Mouse (Mus musculus): Measurements from ENCODE around the gene Clec4b1. TPM values are rescaled to one million over a fixed set of nuclear protein-coding genes. Genes with fewer than 3 reads are reported as not detected.
A peak's percentile ranks its signal among the peaks of the same experiment; 100 is the strongest.
"Not testable (repeated sequence)": the region's sequence is repeated elsewhere in the genome, so short reads cannot be mapped to it uniquely, and the experiment has no call there.

Clec4b1 gene
- total RNA-seq (2015), result 0.74 and 1.1 TPM in 2 replicates
- 2.4 and 3.4 TPM in 2 replicates for total RNA-seq (2017)

- peak; percentile 55 for ATAC-seq (replicated peaks; ENCODE audit: poor library complexity)
Measured at GRCm38 (mm10) chr6:123049742-123050372, at the start of gene Clec4b1. Gene Clec4b1 (plus strand): TSS chr6:123049962.

GRCm38 (mm10) chr6:123004696-123005095 is 45.1 kb upstream of the Clec4b1 start:
- ATAC-seq (replicated peaks; ENCODE audit: poor library complexity), result not testable (repeated sequence)

GRCm38 (mm10) chr6:123005591-123005990 is 44.2 kb upstream of the Clec4b1 start:
- peak; percentile 57; the same call in 1 of the 2 replicates for ATAC-seq (replicated peaks; ENCODE audit: poor library complexity)

- peak; percentile 96 for ATAC-seq (replicated peaks; ENCODE audit: poor library complexity)
Measured at GRCm38 (mm10) chr6:123095125-123095843, 45.5 kb downstream of the Clec4b1 start.

- not testable (repeated sequence) for ATAC-seq (replicated peaks; ENCODE audit: poor library complexity)
Measured at GRCm38 (mm10) chr6:123106128-123106527, 56.4 kb downstream of the Clec4b1 start, which contains the start of gene Clec4a2. Gene Clec4a2 (plus strand): TSS chr6:123106428.

Other genes with a start within 250 kb of the Clec4b1 start
- 7.0 and 10.0 TPM in 2 replicates for gene Slc2a3, start 248.3 kb upstream of the Clec4b1 start, total RNA-seq (2015)
- gene Slc2a3, start 248.3 kb upstream of the Clec4b1 start, total RNA-seq (2017), result 12.4 and 13.9 TPM in 2 replicates
- 9.9 and 10.3 TPM in 2 replicates for gene Foxj2, start 230.0 kb upstream of the Clec4b1 start, total RNA-seq (2015)
- 3.0 and 3.5 TPM in 2 replicates for gene Foxj2, start 230.0 kb upstream of the Clec4b1 start, total RNA-seq (2017)
- 0.05 TPM in 1 of 2 replicates, not detected in the other for gene C3ar1, start 193.8 kb upstream of the Clec4b1 start, total RNA-seq (2015)
- not detected in 2 replicates for gene C3ar1, start 193.8 kb upstream of the Clec4b1 start, total RNA-seq (2017)
- gene Necap1, start 175.5 kb upstream of the Clec4b1 start, total RNA-seq (2015), result 23.2 and 23.3 TPM in 2 replicates
- 12.3 and 19.7 TPM in 2 replicates for gene Necap1, start 175.5 kb upstream of the Clec4b1 start, total RNA-seq (2017)
- gene Clec4a1, start 128.1 kb upstream of the Clec4b1 start, total RNA-seq (2015), result 2.1 and 2.9 TPM in 2 replicates
- gene Clec4a1, start 128.1 kb upstream of the Clec4b1 start, total RNA-seq (2017), result 0.79 and 0.81 TPM in 2 replicates
- 3.1 and 3.3 TPM in 2 replicates for gene Clec4a3, start 97.4 kb upstream of the Clec4b1 start, total RNA-seq (2015)
- 0.41 and 5.4 TPM in 2 replicates for gene Clec4a3, start 97.4 kb upstream of the Clec4b1 start, total RNA-seq (2017)
- gene Clec4a4, start 59.6 kb upstream of the Clec4b1 start, total RNA-seq (2015), result not detected in 2 replicates
- gene Clec4a4, start 59.6 kb upstream of the Clec4b1 start, total RNA-seq (2017), result not detected in 2 replicates
- gene Clec4a2, start 56.5 kb downstream of the Clec4b1 start, total RNA-seq (2015), result 80.3 and 116 TPM in 2 replicates
- gene Clec4a2, start 56.5 kb downstream of the Clec4b1 start, total RNA-seq (2017), result 53.9 and 91.2 TPM in 2 replicates
- gene Clec4b2, start 122.9 kb downstream of the Clec4b1 start, total RNA-seq (2015), result 6.5 and 11.4 TPM in 2 replicates
- gene Clec4b2, start 122.9 kb downstream of the Clec4b1 start, total RNA-seq (2017), result 10.7 and 13.6 TPM in 2 replicates
- 0.81 TPM in 1 of 2 replicates, not detected in the other for gene Clec4n, start 179.9 kb downstream of the Clec4b1 start, total RNA-seq (2015)
- gene Clec4n, start 179.9 kb downstream of the Clec4b1 start, total RNA-seq (2017), result 0.54 and 1.2 TPM in 2 replicates
- 10.5 and 11.3 TPM in 2 replicates for gene Clec4d, start 212.1 kb downstream of the Clec4b1 start, total RNA-seq (2015)
- 4.1 and 15.2 TPM in 2 replicates for gene Clec4d, start 212.1 kb downstream of the Clec4b1 start, total RNA-seq (2017)
- 17.8 and 19.3 TPM in 2 replicates for gene Clec4e, start 239.9 kb downstream of the Clec4b1 start, total RNA-seq (2015)
- 17.2 and 19.6 TPM in 2 replicates for gene Clec4e, start 239.9 kb downstream of the Clec4b1 start, total RNA-seq (2017)

Data from megakaryocyte progenitor cell, adult 5-6 weeks (primary cell).